Mouse (Mus musculus): ENCODE data around the gene Supt3. TPM values are rescaled to one million over a fixed set of nuclear protein-coding genes. Genes with fewer than 3 reads are reported as not detected.

Gene Supt3
- polyA plus RNA-seq, 1 experiment from 2014 or later, result 27.3 TPM

GRCm38 (mm10) chr17:45072495-45073347, 295.8 kb downstream of the Supt3 start:
- no peak overlapping the region for H3K27ac ChIP-seq (ENCODE audit: low read depth, low read length)
- no peaks in the 10 kb centered on the region for H3K36me3 ChIP-seq (ENCODE audit: control insufficient read depth, insufficient read depth, low read length)
- no peaks in the 10 kb centered on the region for H3K27me3 ChIP-seq (replicated peaks; ENCODE audit: control insufficient read depth, insufficient read depth, low read length)
- H3K9me3 ChIP-seq (ENCODE audit: control insufficient read depth, low read length), result no peaks in the 10 kb centered on the region
- no peak for ATAC-seq
- no peak overlapping the region for H3K4me3 ChIP-seq (ENCODE audit: low read length)
- H3K4me1 ChIP-seq (ENCODE audit: control insufficient read depth, insufficient read depth, low read depth, low read length), result no peaks in the 10 kb centered on the region
- H3K9ac ChIP-seq (ENCODE audit: low read depth, low read length), result no peak overlapping the region
- 60% methylated on average over 7 of the region's 7 CpGs for WGBS
- no peak overlapping the region for H3K4me2 ChIP-seq (ENCODE audit: low read length)

- no peak overlapping the region for H3K4me3 ChIP-seq (ENCODE audit: low read length)
- no peak overlapping the region for H3K4me2 ChIP-seq (ENCODE audit: low read length)
- H3K9ac ChIP-seq (ENCODE audit: low read depth, low read length), result no peak overlapping the region
- no peak for ATAC-seq
- H3K27me3 ChIP-seq (replicated peaks; ENCODE audit: control insufficient read depth, insufficient read depth, low read length), result no peaks in the 10 kb centered on the region
- no peaks in the 10 kb centered on the region for H3K36me3 ChIP-seq (ENCODE audit: control insufficient read depth, insufficient read depth, low read length)
- 0 out of 2 replicates have a peak, but pooled peaks cover 2% of the 10 kb centered on the region for H3K4me1 ChIP-seq (ENCODE audit: control insufficient read depth, insufficient read depth, low read depth, low read length)
- H3K9me3 ChIP-seq (ENCODE audit: control insufficient read depth, low read length), result no peaks in the 10 kb centered on the region
- 92% methylated on average over 8 of the region's 8 CpGs for WGBS
- no peak overlapping the region for H3K27ac ChIP-seq (ENCODE audit: low read depth, low read length)
Observed at GRCm38 (mm10) chr17:45073348-45073634, 296.3 kb downstream of the Supt3 start.

- Histone ChIP-seq H3K27ac (ENCODE audit: low read depth, low read length) (no peak overlapping the region), H3K4me1 (ENCODE audit: control insufficient read depth, insufficient read depth, low read depth, low read length) (0 out of 2 replicates have a peak, but pooled peaks cover 2% of the 10 kb centered on the region), H3K36me3 (ENCODE audit: control insufficient read depth, insufficient read depth, low read length) (no peaks in the 10 kb centered on the region), H3K9me3 (ENCODE audit: control insufficient read depth, low read length) (no peaks in the 10 kb centered on the region), H3K4me3 (ENCODE audit: low read length) (no peak overlapping the region), H3K27me3 (replicated peaks; ENCODE audit: control insufficient read depth, insufficient read depth, low read length) (no peaks in the 10 kb centered on the region), H3K4me2 (ENCODE audit: low read length) (no peak overlapping the region), H3K9ac (ENCODE audit: low read depth, low read length) (no peak overlapping the region)
- 90% methylated on average over 3 of the region's 3 CpGs for WGBS
- no peak for ATAC-seq
Observed at GRCm38 (mm10) chr17:45073779-45074178, 296.8 kb downstream of the Supt3 start.

GRCm38 (mm10) chr17:45076951-45077350, 300.0 kb downstream of the Supt3 start:
- H3K4me3 ChIP-seq (ENCODE audit: low read length), result no peak overlapping the region
- ATAC-seq, result peak; percentile 83
- 71% methylated on average over 4 of the region's 4 CpGs for WGBS
- no peaks in the 10 kb centered on the region for H3K27me3 ChIP-seq (replicated peaks; ENCODE audit: control insufficient read depth, insufficient read depth, low read length)
- no peak overlapping the region for H3K27ac ChIP-seq (ENCODE audit: low read depth, low read length)
- no peaks in the 10 kb centered on the region for H3K9me3 ChIP-seq (ENCODE audit: control insufficient read depth, low read length)
- H3K4me1 ChIP-seq (ENCODE audit: control insufficient read depth, insufficient read depth, low read depth, low read length), result peaks cover 4% of the 10 kb centered on the region; the same call in 1 of the 2 replicates
- H3K4me2 ChIP-seq (ENCODE audit: low read length), result no peak overlapping the region
- no peaks in the 10 kb centered on the region for H3K36me3 ChIP-seq (ENCODE audit: control insufficient read depth, insufficient read depth, low read length)
- no peak overlapping the region for H3K9ac ChIP-seq (ENCODE audit: low read depth, low read length)

- peak overlapping the region; percentile 61; the same call in 1 of the 2 replicates for H3K27ac ChIP-seq (ENCODE audit: low read depth, low read length)
- H3K4me2 ChIP-seq (ENCODE audit: low read length), result no peak overlapping the region
- H3K9me3 ChIP-seq (ENCODE audit: control insufficient read depth, low read length), result no peaks in the 10 kb centered on the region
- 69% methylated on average over 14 of the region's 14 CpGs for WGBS
- ATAC-seq, result peak; percentile 48; the same call in 1 of the 2 replicates
- no peaks in the 10 kb centered on the region for H3K27me3 ChIP-seq (replicated peaks; ENCODE audit: control insufficient read depth, insufficient read depth, low read length)
- H3K36me3 ChIP-seq (ENCODE audit: control insufficient read depth, insufficient read depth, low read length), result no peaks in the 10 kb centered on the region
- H3K4me1 ChIP-seq (ENCODE audit: control insufficient read depth, insufficient read depth, low read depth, low read length), result peaks cover 4% of the 10 kb centered on the region; the same call in 1 of the 2 replicates
- no peak overlapping the region for H3K9ac ChIP-seq (ENCODE audit: low read depth, low read length)
- no peak overlapping the region for H3K4me3 ChIP-seq (ENCODE audit: low read length)
Observed at GRCm38 (mm10) chr17:45077921-45078640, 301.1 kb downstream of the Supt3 start.

GRCm38 (mm10) chr17:45081521-45081920, 304.6 kb downstream of the Supt3 start:
- H3K9me3 ChIP-seq (ENCODE audit: control insufficient read depth, low read length), result no peaks in the 10 kb centered on the region
- no peak overlapping the region for H3K4me3 ChIP-seq (ENCODE audit: low read length)
- no peaks in the 10 kb centered on the region for H3K36me3 ChIP-seq (ENCODE audit: control insufficient read depth, insufficient read depth, low read length)
- H3K4me1 ChIP-seq (ENCODE audit: control insufficient read depth, insufficient read depth, low read depth, low read length), result peaks cover 4% of the 10 kb centered on the region; the same call in 1 of the 2 replicates
- no peak for ATAC-seq
- 85% methylated on average over 8 of the region's 8 CpGs for WGBS
- no peak overlapping the region for H3K4me2 ChIP-seq (ENCODE audit: low read length)
- H3K9ac ChIP-seq (ENCODE audit: low read depth, low read length), result no peak overlapping the region
- no peaks in the 10 kb centered on the region for H3K27me3 ChIP-seq (replicated peaks; ENCODE audit: control insufficient read depth, insufficient read depth, low read length)
- peak overlapping the region; percentile 29; the same call in 1 of the 2 replicates for H3K27ac ChIP-seq (ENCODE audit: low read depth, low read length)

- no peaks in the 10 kb centered on the region for H3K36me3 ChIP-seq (ENCODE audit: control insufficient read depth, insufficient read depth, low read length)
- no peaks in the 10 kb centered on the region for H3K9me3 ChIP-seq (ENCODE audit: control insufficient read depth, low read length)
- 49% methylated on average over 8 of the region's 8 CpGs for WGBS
- H3K27me3 ChIP-seq (replicated peaks; ENCODE audit: control insufficient read depth, insufficient read depth, low read length), result no peaks in the 10 kb centered on the region
- no peak overlapping the region for H3K27ac ChIP-seq (ENCODE audit: low read depth, low read length)
- H3K4me1 ChIP-seq (ENCODE audit: control insufficient read depth, insufficient read depth, low read depth, low read length), result peaks cover 4% of the 10 kb centered on the region; the same call in 1 of the 2 replicates
- ATAC-seq, result peak; percentile 63; the same call in 1 of the 2 replicates
- no peak overlapping the region for H3K4me3 ChIP-seq (ENCODE audit: low read length)
- H3K4me2 ChIP-seq (ENCODE audit: low read length), result no peak overlapping the region
- no peak overlapping the region for H3K9ac ChIP-seq (ENCODE audit: low read depth, low read length)
Observed at GRCm38 (mm10) chr17:45081955-45082475, 305.1 kb downstream of the Supt3 start.

- 92% methylated on average over 5 of the region's 5 CpGs for WGBS
Observed at GRCm38 (mm10) chr17:45086361-45086760, 309.4 kb downstream of the Supt3 start.

GRCm38 (mm10) chr17:45087022-45087421, 310.1 kb downstream of the Supt3 start:
- no peaks in the 10 kb centered on the region for H3K9me3 ChIP-seq (ENCODE audit: control insufficient read depth, low read length)
- no peaks in the 10 kb centered on the region for H3K27me3 ChIP-seq (replicated peaks; ENCODE audit: control insufficient read depth, insufficient read depth, low read length)
- WGBS, result 85% methylated on average over 5 of the region's 5 CpGs
- H3K4me3 ChIP-seq (ENCODE audit: low read length), result no peak overlapping the region
- H3K4me2 ChIP-seq (ENCODE audit: low read length), result no peak overlapping the region
- H3K9ac ChIP-seq (ENCODE audit: low read depth, low read length), result no peak overlapping the region
- no peak overlapping the region for H3K27ac ChIP-seq (ENCODE audit: low read depth, low read length)
- no peaks in the 10 kb centered on the region for H3K36me3 ChIP-seq (ENCODE audit: control insufficient read depth, insufficient read depth, low read length)
- no peak for ATAC-seq
- H3K4me1 ChIP-seq (ENCODE audit: control insufficient read depth, insufficient read depth, low read depth, low read length), result no peaks in the 10 kb centered on the region; the same call in 1 of the 2 replicates

More at GRCm38 (mm10) chr17:45086361-45086760, 309.4 kb downstream of the Supt3 start:
- Histone ChIP-seq H3K4me2 (ENCODE audit: low read length) (no peak overlapping the region), H3K4me1 (ENCODE audit: control insufficient read depth, insufficient read depth, low read depth, low read length) (peaks cover 2% of the 10 kb centered on the region; the same call in 1 of the 2 replicates), H3K9me3 (ENCODE audit: control insufficient read depth, low read length) (no peaks in the 10 kb centered on the region), H3K9ac (ENCODE audit: low read depth, low read length) (no peak overlapping the region), H3K4me3 (ENCODE audit: low read length) (no peak overlapping the region), H3K27me3 (replicated peaks; ENCODE audit: control insufficient read depth, insufficient read depth, low read length) (no peaks in the 10 kb centered on the region), H3K36me3 (ENCODE audit: control insufficient read depth, insufficient read depth, low read length) (no peaks in the 10 kb centered on the region), H3K27ac (ENCODE audit: low read depth, low read length) (no peak overlapping the region)
- no peak for ATAC-seq

Data from hindbrain, embryonic 16.5 days (tissue).